ENCODE assay signal across 8 mouse cellular contexts in the genomic region with DNA sequence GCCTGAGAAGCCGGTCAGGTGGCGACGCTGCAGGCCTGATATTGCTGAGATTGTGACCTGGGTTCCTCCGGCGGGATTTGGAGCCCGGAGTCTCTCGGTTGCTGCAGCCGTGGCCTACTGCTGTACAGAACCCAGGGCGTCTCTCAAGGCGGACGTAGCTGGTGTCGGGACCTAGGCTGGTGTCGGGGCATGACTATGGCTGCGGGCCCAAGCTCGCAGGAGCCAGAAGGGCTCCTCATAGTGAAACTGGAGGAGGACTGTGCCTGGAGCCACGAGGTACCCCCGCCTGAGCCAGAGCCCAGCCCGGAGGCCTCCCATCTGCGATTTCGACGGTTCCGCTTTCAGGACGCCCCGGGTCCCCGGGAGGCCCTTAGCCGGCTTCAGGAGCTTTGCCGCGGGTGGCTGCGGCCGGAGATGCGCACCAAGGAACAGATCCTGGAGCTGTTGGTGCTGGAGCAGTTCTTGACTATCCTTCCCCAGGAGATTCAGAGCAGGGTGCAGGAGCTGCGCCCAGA. TPM values are rescaled to one million over a fixed set of nuclear protein-coding genes. Genes with fewer than 3 reads are reported as not detected.
DNase-seq lines count a peak whose midpoint lies in the region; ATAC-seq and TF ChIP-seq lines count a peak whose summit lies in the region.

No protein-coding gene starts in this region.

- H3K36me3 ChIP-seq in hindbrain, postnatal 0 days (ENCODE audit: insufficient read depth, low read length) = peaks cover 23% of the 10 kb centered on the region
- H3K36me3 ChIP-seq in midbrain, embryonic 11.5 days (ENCODE audit: control insufficient read depth, insufficient read depth, low read length) = peaks cover 23% of the 10 kb centered on the region

- peak overlapping the region; percentile 96 for H3K4me2 ChIP-seq in hindbrain, postnatal 0 days (ENCODE audit: low read depth, low read length)
- peak overlapping the region; percentile 92 for H3K4me2 ChIP-seq in midbrain, embryonic 11.5 days

- under 1% methylated on average over 32 of the region's 32 CpGs for WGBS in hindbrain, postnatal 0 days
- 1% methylated on average over 32 of the region's 32 CpGs for WGBS in midbrain, embryonic 11.5 days

- H3K27ac ChIP-seq in gastrocnemius, adult 2 months = peak overlapping the region; percentile 99
- peak overlapping the region; percentile 81 for H3K27ac ChIP-seq in hindbrain, postnatal 0 days
- H3K27ac ChIP-seq in midbrain, embryonic 11.5 days (ENCODE audit: low read depth, low read length) = peak overlapping the region; percentile 57

- intact Hi-C loops in gastrocnemius, adult 2 months (cut with DNase I) = loop anchor here (10.0 kb wide), 4 partner anchors 101 to 1511 kb away; partner anchors contain the start of genes Eef2kmt, Gm20695, Slx4 and Zfp174
- intact Hi-C loops in gastrocnemius, postnatal 36 days (cut with DNase I) = loop anchor here (10.0 kb wide), 1 partner anchor 161 kb away; the partner anchor contains the start of genes 1700037C18Rik and Cluap1

- peak overlapping the region; percentile 84 for H3K4me3 ChIP-seq in gastrocnemius, adult 2 months
- H3K4me3 ChIP-seq in hindbrain, postnatal 0 days (ENCODE audit: low read length) = peak overlapping the region; percentile 68
- peak overlapping the region; percentile 82 for H3K4me3 ChIP-seq in midbrain, embryonic 11.5 days (ENCODE audit: low read depth, low read length)

- no peak for TF ChIP-seq CTCF in gastrocnemius, adult 2 months (IDR thresholded peaks at IDR 0.05)
- no peak; the same call in 1 of the 2 replicates for TF ChIP-seq CTCF in hindbrain, postnatal 0 days (IDR thresholded peaks at IDR 0.05; ENCODE audit: low read depth)

- peak; percentile 57 for DNase-seq in gastrocnemius, adult 2 months
- no peak for DNase-seq in gastrocnemius, postnatal 36 days
- peak; percentile 28 for DNase-seq in urinary bladder, postnatal 25 days (ENCODE audit: low spot score)
- DNase-seq in urinary bladder, postnatal 4 days (ENCODE audit: low spot score in 2 of 2) = no peak
- peak; percentile 24 for DNase-seq in hindbrain, postnatal 0 days (ENCODE audit: low spot score)
- DNase-seq in midbrain, embryonic 11.5 days (ENCODE audit: low spot score, missing footprints) = no peak
- DNase-seq in MN1 (ENCODE audit: low spot score) = no peak
- no peak for DNase-seq in kidney, adult 11 months

- H3K4me1 ChIP-seq in hindbrain, postnatal 0 days (ENCODE audit: insufficient read depth, low read length) = peaks cover 11% of the 10 kb centered on the region
- H3K4me1 ChIP-seq in midbrain, embryonic 11.5 days (ENCODE audit: control insufficient read depth, insufficient read depth, low read length) = peaks cover 17% of the 10 kb centered on the region

- H3K9ac ChIP-seq in hindbrain, postnatal 0 days (replicated peaks; ENCODE audit: low read length) = peak overlapping the region; percentile 74
- peak overlapping the region; percentile 86 for H3K9ac ChIP-seq in midbrain, embryonic 11.5 days (ENCODE audit: low read length)

- no peaks in the 10 kb centered on the region for H3K27me3 ChIP-seq in hindbrain, postnatal 0 days (ENCODE audit: insufficient read depth, low read length)
- H3K27me3 ChIP-seq in midbrain, embryonic 11.5 days (ENCODE audit: control insufficient read depth, insufficient read depth, low read length) = no peaks in the 10 kb centered on the region

- H3K9me3 ChIP-seq in hindbrain, postnatal 0 days (ENCODE audit: low read length) = peaks cover 12% of the 10 kb centered on the region; the same call in 1 of the 2 replicates
- H3K9me3 ChIP-seq in midbrain, embryonic 11.5 days (ENCODE audit: control insufficient read depth, low read length) = peaks cover 8% of the 10 kb centered on the region

- ATAC-seq in hindbrain, postnatal 0 days = peak; percentile 67; the same call in 1 of the 2 replicates
- peak; percentile 68 for ATAC-seq in midbrain, embryonic 11.5 days (ENCODE audit: low FRiP score)

RNA-seq across cellular contexts. Expression of gene Zfp263, which starts 0.3 kb away (rescaled TPM):
- 1 to 10 TPM; 7.2 to 7.3 TPM for total RNA-seq in gastrocnemius, adult 2 months (2021)
- 1 to 10 TPM; 4.4 to 6.1 TPM for total RNA-seq in gastrocnemius, postnatal 36 days (2021)
- total RNA-seq in hindbrain, postnatal 0 days (2014; rRNA removed) = 22.7 and 22.9 TPM in 2 replicates
- 33.1 and 33.5 TPM in 2 replicates for polyA plus RNA-seq in hindbrain, postnatal 0 days (2015; fragmentation: Nextera tagmentation; extraction: Ambion mirVana)
- polyA plus RNA-seq in midbrain, embryonic 11.5 days (2014; fragmentation: Nextera tagmentation; extraction: Ambion mirVana) = 27.2 and 32.1 TPM in 2 replicates

RNA-seq across cellular contexts. Expression of gene Mefv, which starts 26.3 kb away (rescaled TPM):
- not detected for total RNA-seq in gastrocnemius, adult 2 months (2021)
- total RNA-seq in gastrocnemius, postnatal 36 days (2021) = not detected
- not detected in 2 replicates for total RNA-seq in hindbrain, postnatal 0 days (2014; rRNA removed)
- polyA plus RNA-seq in hindbrain, postnatal 0 days (2015; fragmentation: Nextera tagmentation; extraction: Ambion mirVana) = not detected in 2 replicates
- polyA plus RNA-seq in midbrain, embryonic 11.5 days (2014; fragmentation: Nextera tagmentation; extraction: Ambion mirVana) = not detected in 2 replicates

Comparison
In these comparisons a context has a peak if more than half of its experiments do, and no peak if none do; other contexts are left out.
1. DNase-seq: peak in gastrocnemius, adult 2 months (single experiment), urinary bladder, postnatal 25 days (single experiment) and hindbrain, postnatal 0 days (single experiment); none in gastrocnemius, postnatal 36 days (0 of 2), urinary bladder, postnatal 4 days (0 of 2), midbrain, embryonic 11.5 days (single experiment), MN1 (single experiment) and kidney, adult 11 months (single experiment).
2. Peak in every context shown above with its lines, with median percentiles within 50 percentile points of each other: H3K27ac ChIP-seq and H3K4me3 ChIP-seq.